Mouse (Mus musculus) liver, embryonic 14 days (tissue): ENCODE results near the gene Zfp110. TPM values are rescaled to one million over a fixed set of nuclear protein-coding genes. Genes with fewer than 3 reads are reported as not detected.

ENCODE experiments used
- polyA plus RNA-seq: library from polyadenylated mRNA; depleted of rRNA; stranded (reverse); fragments of >200 nt; gene quantifications from 2 replicates; pipeline ENCODE4 v1.2.3, GENCODE M21; 2012; rRNA removed

Gene Zfp110
- 3.9 and 4.9 TPM in 2 replicates for polyA plus RNA-seq

DNA sequence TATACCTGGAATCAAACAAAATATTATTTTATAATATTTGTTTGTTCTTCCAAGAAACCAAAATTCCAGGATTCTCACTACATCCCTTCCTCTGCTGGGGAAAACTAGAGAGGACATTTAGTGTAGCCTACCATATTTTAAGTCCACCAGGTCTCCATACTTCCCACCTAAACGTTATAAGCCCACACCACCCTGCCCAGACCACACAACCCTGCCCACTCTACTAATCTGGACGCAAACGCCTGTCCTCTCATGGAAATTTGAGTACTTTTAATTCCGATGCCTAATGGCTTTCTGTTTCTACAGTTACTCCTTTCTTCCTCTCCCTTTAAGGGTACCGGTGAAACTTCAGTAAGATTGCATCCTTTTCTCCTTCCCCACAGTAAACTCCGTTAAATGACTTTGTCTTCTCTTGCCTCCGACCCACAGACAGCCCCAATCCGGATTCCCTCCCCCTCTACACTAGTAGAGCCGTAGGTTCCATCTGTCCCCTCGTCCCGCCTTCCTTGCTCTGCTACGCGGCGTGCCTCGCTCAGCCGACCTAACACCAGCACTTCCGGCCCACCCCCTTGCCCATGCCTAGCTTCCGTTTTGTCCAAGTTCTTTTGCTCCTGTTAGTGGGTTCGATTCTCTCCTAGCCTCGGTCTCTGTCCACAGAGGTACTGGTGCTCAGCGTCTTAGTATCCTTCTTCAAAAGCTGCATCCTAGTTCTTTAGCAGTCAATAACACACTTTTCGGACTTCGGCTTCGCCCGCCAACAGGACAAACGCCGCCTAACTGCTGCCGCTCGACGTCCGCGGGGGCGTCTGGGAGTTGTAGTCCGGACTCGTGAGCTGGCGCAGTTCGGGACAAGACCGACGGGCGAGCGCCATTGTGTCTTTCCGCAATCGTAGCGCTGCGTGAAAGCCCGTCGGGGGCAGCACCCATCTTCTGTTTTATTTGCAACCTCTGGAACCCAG, at the start of gene Zfp110:
Gene Zfp110, plus strand, starts transcription at position 600 of the 959 bp plus-strand sequence.

GRCm38 (mm10) chr7:12802866-12803726, 31.5 kb upstream of the Zfp110 start, which contains the start of gene Zscan18:
Gene Zscan18 (minus strand): TSS chr7:12803635.

DNA sequence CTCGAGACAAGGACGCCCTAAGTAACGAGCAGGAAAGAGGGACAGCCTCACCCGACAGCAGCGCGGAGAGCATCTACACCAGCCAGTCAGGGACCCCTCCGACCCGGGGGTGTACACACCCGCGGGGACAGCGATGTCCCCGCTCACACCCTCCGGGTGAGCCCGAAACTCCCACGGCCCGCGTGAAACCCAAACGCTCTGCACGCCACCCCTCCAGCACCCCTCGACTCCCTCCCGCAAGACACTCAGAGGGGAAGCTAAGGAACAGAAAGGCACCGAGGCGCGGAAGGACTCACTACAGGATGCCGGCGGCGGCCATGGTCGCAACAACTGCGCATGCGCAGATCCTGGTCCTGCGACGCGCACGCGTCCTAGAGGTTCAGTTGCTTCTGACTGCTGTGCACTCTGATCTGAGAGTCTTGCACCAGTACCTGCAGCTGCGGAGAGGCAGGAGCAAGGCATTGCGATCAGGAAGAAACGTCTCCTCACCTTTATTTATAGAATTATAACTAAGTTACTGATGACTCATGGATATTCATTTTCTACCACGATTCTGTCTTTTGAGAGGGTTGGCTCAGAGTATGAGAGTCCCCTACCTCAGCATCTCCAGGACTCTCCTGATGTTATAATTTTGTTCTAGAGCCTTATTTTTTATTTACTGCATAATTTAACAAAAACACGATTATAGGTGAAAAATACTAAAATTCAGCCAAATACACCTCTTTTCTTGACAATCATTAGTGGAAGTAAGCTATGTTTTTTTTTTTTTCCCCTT, 15.9 kb upstream of the Zfp110 start, which contains the start of gene Zfp329:
Gene Zfp329, minus strand, starts transcription at position 338 of the 775 bp plus-strand sequence.

GRCm38 (mm10) chr7:12880911-12881660, 46.5 kb downstream of the Zfp110 start, which contains the start of gene Zfp128:
Gene Zfp128 (plus strand): TSS chr7:12881177.

DNA sequence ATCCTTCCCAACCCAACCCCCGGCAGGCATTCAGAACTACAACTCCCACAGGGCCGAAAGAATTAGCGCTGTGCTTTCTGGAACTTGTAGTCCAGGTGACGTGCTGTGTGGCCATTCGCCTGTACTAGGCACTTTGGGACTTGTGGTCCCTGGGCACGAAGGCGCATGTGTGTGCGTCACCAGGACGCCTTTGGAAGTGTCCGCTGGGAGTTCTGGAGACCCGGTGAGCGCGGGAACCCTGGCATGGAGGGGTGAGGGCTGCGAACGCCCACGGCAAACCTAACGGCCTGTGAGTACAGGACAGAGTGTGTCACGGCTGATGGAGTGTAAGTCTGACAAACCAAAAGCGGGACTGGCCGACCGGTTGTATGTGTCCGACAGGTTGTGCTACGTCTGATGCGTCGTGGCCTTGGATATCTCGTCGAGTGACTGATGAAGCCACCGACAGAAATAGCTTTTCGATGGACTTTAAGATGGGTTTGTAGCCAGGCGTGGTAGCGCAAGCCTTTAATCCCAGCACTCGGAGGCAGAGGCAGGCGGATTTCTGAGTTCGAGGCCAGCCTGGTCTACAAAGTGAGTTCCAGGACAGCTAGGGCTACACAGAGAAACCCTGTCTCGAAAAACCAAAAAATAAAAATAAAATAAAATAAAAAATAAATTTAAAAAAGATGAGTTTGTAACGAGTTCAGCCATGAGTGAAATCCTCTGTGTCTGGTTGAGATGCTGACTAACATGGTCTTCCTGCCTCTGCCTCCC, 63.3 kb downstream of the Zfp110 start, which contains the start of gene Zscan22:
Gene Zscan22, plus strand, starts transcription at position 161 of the 756 bp plus-strand sequence.

Other genes starting within 250 kb of the Zfp110 start
- gene Vmn2r53, start 226.0 kb upstream of the Zfp110 start, polyA plus RNA-seq, result not detected in 2 replicates
- not detected in 2 replicates for gene Vmn2r54, start 194.4 kb upstream of the Zfp110 start, polyA plus RNA-seq
- gene Vmn2r55, start 149.8 kb upstream of the Zfp110 start, polyA plus RNA-seq, result not detected in 2 replicates
- not detected in 2 replicates for gene Vmn2r56, start 99.8 kb upstream of the Zfp110 start, polyA plus RNA-seq
- 0.37 and 0.47 TPM in 2 replicates for gene Zscan18, start 31.1 kb upstream of the Zfp110 start, polyA plus RNA-seq
- gene Zfp329, start 15.9 kb upstream of the Zfp110 start, polyA plus RNA-seq, result 2.8 and 3.1 TPM in 2 replicates
- gene Zfp128, start 46.4 kb downstream of the Zfp110 start, polyA plus RNA-seq, result 0.53 and 0.68 TPM in 2 replicates
- 3.1 and 3.7 TPM in 2 replicates for gene Zscan22, start 63.1 kb downstream of the Zfp110 start, polyA plus RNA-seq
- 1,643 and 1,838 TPM in 2 replicates for gene Rps5, start 87.5 kb downstream of the Zfp110 start, polyA plus RNA-seq
- 0.42 and 0.56 TPM in 2 replicates for gene Rnf225, start 92.7 kb downstream of the Zfp110 start, polyA plus RNA-seq
- gene Zfp324, start 131.1 kb downstream of the Zfp110 start, polyA plus RNA-seq, result 1.6 and 1.7 TPM in 2 replicates
- gene Zfp446, start 143.1 kb downstream of the Zfp110 start, polyA plus RNA-seq, result 2.1 and 2.4 TPM in 2 replicates
- gene Slc27a5, start 163.4 kb downstream of the Zfp110 start, polyA plus RNA-seq, result 4.0 and 4.9 TPM in 2 replicates
- 116 and 134 TPM in 2 replicates for gene Trim28, start 164.4 kb downstream of the Zfp110 start, polyA plus RNA-seq
- 7.9 and 10.2 TPM in 2 replicates for gene Zbtb45, start 175.3 kb downstream of the Zfp110 start, polyA plus RNA-seq
- 106 and 108 TPM in 2 replicates for gene Chmp2a, start 200.0 kb downstream of the Zfp110 start, polyA plus RNA-seq
- gene Ube2m, start 203.5 kb downstream of the Zfp110 start, polyA plus RNA-seq, result 95.1 and 109 TPM in 2 replicates
- gene Mzf1, start 220.0 kb downstream of the Zfp110 start, polyA plus RNA-seq, result 0.50 and 0.62 TPM in 2 replicates